Mouse (Mus musculus) CH12.LX (cell line): Measurements from ENCODE around the gene Tceal3. TPM values are rescaled to one million over a fixed set of nuclear protein-coding genes. Genes with fewer than 3 reads are reported as not detected.

ENCODE experiments used
- DNase-seq: peaks from one replicate; pipeline ENCODE4 v3.0.0-alpha.2; 2013; ENCODE audit errors: extremely low read depth
- H3K27ac ChIP-seq: 2 replicates; pipeline ENCODE4 v1.5.1; 2012; ENCODE audit warnings: low read depth, mild to moderate bottlenecking, control low read depth, moderate library complexity; ENCODE audit not compliant: insufficient read depth
- H3K27me3 ChIP-seq: replicated peaks from 2 replicates; pipeline ENCODE3; 2012; ENCODE audit warnings: inconsistent platforms
- H3K36me3 ChIP-seq, 2 experiments: replicated peaks in 1 of 2; 2 replicates each; pipeline versions ENCODE3 to v1.6.1; 2012; ENCODE audit warnings: inconsistent platforms in 1 of 2, low read length in 1 of 2, mild to moderate bottlenecking in 1 of 2, mixed read lengths in 1 of 2, moderate library complexity in 1 of 2; ENCODE audit not compliant: control insufficient read depth in 1 of 2, insufficient read depth in 1 of 2
- H3K4me1 ChIP-seq, 2 experiments: 2 replicates each; pipeline ENCODE4 v1.6.1; 2012; ENCODE audit warnings: inconsistent platforms in 1 of 2, moderate library complexity in 1 of 2; ENCODE audit not compliant: insufficient read depth in 2 of 2, control insufficient read depth in 1 of 2
- H3K4me2 ChIP-seq: 2 replicates; pipeline ENCODE4 v1.6.1; 2012; ENCODE audit warnings: low read depth, mild to moderate bottlenecking, control low read depth; ENCODE audit not compliant: poor library complexity, insufficient read depth, severe bottlenecking
- H3K4me3 ChIP-seq, 3 experiments: fragments of 150-350 bp in 1 of 3; sonication (generic) in 1 of 3; replicated peaks in 1 of 3; 2 replicates each; pipeline versions ENCODE3 to v1.5.1; 2011 to 2012; ENCODE audit warnings: low read depth in 2 of 3, low read length in 2 of 3, mild to moderate bottlenecking in 2 of 3, moderate library complexity in 2 of 3, control low read depth in 1 of 3, improper control_type of control experiment in 1 of 3, inconsistent platforms in 1 of 3, mixed read lengths in 1 of 3; ENCODE audit not compliant: poor library complexity in 1 of 3
- H3K79me2 ChIP-seq: replicated peaks from 2 replicates; pipeline ENCODE4 v1.6.1; 2012; ENCODE audit warnings: mild to moderate bottlenecking, moderate library complexity; ENCODE audit not compliant: control insufficient read depth, poor library complexity, insufficient read depth, severe bottlenecking; ENCODE audit errors: extremely low read depth
- H3K9ac ChIP-seq: 2 replicates; pipeline ENCODE4 v1.6.1; 2012; ENCODE audit warnings: low read depth, mild to moderate bottlenecking, control low read depth, moderate library complexity; ENCODE audit not compliant: insufficient read depth
- H3K9me3 ChIP-seq: replicated peaks from 2 replicates; pipeline ENCODE3; 2012; ENCODE audit warnings: low read length, inconsistent platforms, mixed read lengths
- CTCF ChIP-seq, 2 experiments: IDR thresholded peaks in 1 of 2; conservative IDR thresholded peaks in 1 of 2; 2 replicates each; pipeline ENCODE4 v1.5.1; 2011 to 2012; ENCODE audit warnings: low read depth in 2 of 2, low read length in 2 of 2, improper control_type of control experiment in 1 of 2, inconsistent platforms in 1 of 2, mild to moderate bottlenecking in 1 of 2, moderate library complexity in 1 of 2
- ELF1 ChIP-seq: IDR thresholded peaks from 2 replicates; pipeline ENCODE4 v1.6.1; 2014; ENCODE audit warnings: low read depth, mild to moderate bottlenecking, inconsistent platforms, low read length, improper control_type of control experiment
- EP300 ChIP-seq: IDR thresholded peaks from 2 replicates; pipeline ENCODE4 v1.6.1; 2011; ENCODE audit warnings: low read length, improper control_type of control experiment
- ETS1 ChIP-seq: conservative IDR thresholded peaks from 2 replicates; pipeline ENCODE4 v1.6.1; 2012; ENCODE audit warnings: low read depth, mild to moderate bottlenecking, inconsistent platforms, low read length, improper control_type of control experiment, moderate library complexity
- GABPA ChIP-seq: IDR thresholded peaks from 2 replicates; pipeline ENCODE4 v1.6.1; 2012; ENCODE audit warnings: low read depth, low read length, improper control_type of control experiment, inconsistent platforms; ENCODE audit not compliant: insufficient replicate concordance
- IRF4 ChIP-seq: IDR thresholded peaks from 2 replicates; pipeline ENCODE4 v1.6.1; 2014; ENCODE audit warnings: low read depth, mild to moderate bottlenecking, inconsistent platforms, low read length, improper control_type of control experiment
- JUN ChIP-seq: IDR thresholded peaks from 2 replicates; pipeline ENCODE4 v1.6.1; 2011; ENCODE audit warnings: low read depth, mild to moderate bottlenecking, low read length, improper control_type of control experiment, moderate library complexity; ENCODE audit not compliant: insufficient read depth
- MEF2A ChIP-seq: IDR thresholded peaks from 2 replicates; pipeline ENCODE4 v1.6.1; 2014; ENCODE audit warnings: low read depth, mild to moderate bottlenecking, inconsistent platforms, low read length, improper control_type of control experiment, borderline replicate concordance
- MXI1 ChIP-seq: IDR thresholded peaks from 2 replicates; pipeline ENCODE4 v1.6.1; 2011; ENCODE audit warnings: mild to moderate bottlenecking, low read depth, low read length, improper control_type of control experiment
- MYC ChIP-seq: IDR thresholded peaks from 2 replicates; pipeline ENCODE4 v1.6.1; 2011; ENCODE audit warnings: low read depth, mild to moderate bottlenecking, improper control_type of control experiment, low read length
- NRF1 ChIP-seq: IDR thresholded peaks from 2 replicates; pipeline ENCODE4 v1.6.1; 2014; ENCODE audit warnings: low read depth, mild to moderate bottlenecking, inconsistent platforms, low read length, improper control_type of control experiment, moderate library complexity
- POLR2AphosphoS2 ChIP-seq: IDR thresholded peaks from 2 replicates; pipeline ENCODE4 v1.6.1; 2011; ENCODE audit warnings: low read depth, low read length, improper control_type of control experiment
- RAD21 ChIP-seq: IDR thresholded peaks from 2 replicates; pipeline ENCODE4 v1.6.1; 2011; ENCODE audit warnings: low read depth, mild to moderate bottlenecking, low read length, improper control_type of control experiment, moderate library complexity
- SIN3A ChIP-seq: IDR thresholded peaks from 2 replicates; pipeline ENCODE4 v1.6.1; 2012; ENCODE audit warnings: low read length, improper control_type of control experiment, inconsistent platforms
- SMC3 ChIP-seq: IDR thresholded peaks from 2 replicates; pipeline ENCODE4 v1.6.1; 2011; ENCODE audit warnings: low read depth, low read length, improper control_type of control experiment
- TBP ChIP-seq: conservative IDR thresholded peaks from 2 replicates; pipeline ENCODE4 v1.6.1; 2011; ENCODE audit warnings: low read depth, low read length, improper control_type of control experiment
- UBTF ChIP-seq: IDR thresholded peaks from 2 replicates; pipeline ENCODE4 v1.6.1; 2012; ENCODE audit warnings: low read depth, mild to moderate bottlenecking, inconsistent platforms, low read length, improper control_type of control experiment, moderate library complexity
- USF1 ChIP-seq: IDR thresholded peaks from 2 replicates; pipeline ENCODE4 v1.6.1; 2014; ENCODE audit warnings: low read depth, mild to moderate bottlenecking, inconsistent platforms, low read length, improper control_type of control experiment
- ZC3H11A ChIP-seq: IDR thresholded peaks from 2 replicates; pipeline ENCODE4 v1.6.1; 2012; ENCODE audit warnings: low read depth, mild to moderate bottlenecking, inconsistent platforms, low read length, improper control_type of control experiment
- ZKSCAN1 ChIP-seq: IDR thresholded peaks from 2 replicates; pipeline ENCODE4 v1.6.1; 2012; ENCODE audit warnings: low read depth, inconsistent platforms, low read length, improper control_type of control experiment, borderline replicate concordance
- ZMIZ1 ChIP-seq: IDR thresholded peaks from 2 replicates; pipeline ENCODE4 v1.6.1; 2012; ENCODE audit warnings: low read depth, mild to moderate bottlenecking, inconsistent platforms, low read length, improper control_type of control experiment
- dilution Hi-C: fragments of 300-500 bp; cut with MboI; formaldehyde crosslinking; loops from 2 replicates; pipeline ENCODE4 v1.14.3; 2020; ENCODE audit warnings: low sequenced_read_pairs; ENCODE audit not compliant: extremely low pct_unique_long_range_greater_than_20kb, extremely low pct_ligation_motif_present
- in situ Hi-C: fragments of 300-500 bp; cut with MboI; formaldehyde crosslinking; loops from 3 replicates; pipeline ENCODE4 v1.14.3; 2019; ENCODE audit warnings: low sequenced_read_pairs, low pct_ligation_motif_present, low pct_unique_long_range_greater_than_20kb, mixed read lengths
- polyA plus RNA-seq: library from polyadenylated mRNA; unstranded; fragments of >175 nt; gene quantifications from 2 replicates; pipeline ENCODE4 v1.2.1, GENCODE M21; 2012; ENCODE audit warnings: low read depth; ENCODE audit not compliant: insufficient read length
- total RNA-seq, 2 experiments: library from RNA; depleted of rRNA; stranded (reverse); fragments of 300-350 nt in 1 of 2; fragments of >200 nt in 1 of 2; gene quantifications; 2 replicates each; pipeline ENCODE4 v1.2.3; 2012 to 2014

Tceal3 gene
- total and polyA plus RNA-seq, 3 experiments: not detected

DNA sequence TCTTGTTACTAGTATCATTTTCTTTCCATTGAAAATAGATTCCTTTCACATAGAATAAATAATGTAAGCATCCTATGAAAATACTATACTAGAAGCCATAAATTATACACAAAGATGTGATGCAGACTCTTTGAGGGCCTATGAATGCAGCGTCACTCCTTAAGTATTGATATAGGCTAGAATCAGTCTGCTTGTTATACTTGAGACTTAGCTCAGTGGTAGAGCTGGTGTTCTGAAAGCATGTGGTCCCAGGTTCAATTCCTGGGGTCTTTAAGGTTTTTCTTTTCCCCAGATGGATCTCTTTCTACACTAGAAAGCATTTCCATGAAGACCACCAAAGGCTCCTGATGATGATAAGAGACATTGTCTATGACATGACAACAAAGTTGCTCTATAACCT, 6.0 kb upstream of the Tceal3 start:
- Histone ChIP-seq H3K4me1 (no peaks in the 10 kb centered on the region), H3K36me3 (no peaks in the 10 kb centered on the region), H3K79me2 (no peaks in the 10 kb centered on the region), H3K4me3 (no peak overlapping the region), H3K9ac (no peak overlapping the region), H3K27me3 (no peaks in the 10 kb centered on the region), H3K9me3 (no peaks in the 10 kb centered on the region), H3K4me2 (no peak overlapping the region), H3K27ac (no peak overlapping the region)
- no peak for TF ChIP-seq IRF4
- TF ChIP-seq MYC: no peak
- no peak for TF ChIP-seq SIN3A
- TF ChIP-seq EP300: no peak
- TF ChIP-seq ETS1: no peak
- no peak for TF ChIP-seq ZMIZ1
- no peak for TF ChIP-seq GABPA
- TF ChIP-seq ELF1: peak; percentile 26; the same call in 1 of the 2 replicates
- no peak for TF ChIP-seq ZKSCAN1
- TF ChIP-seq TBP: peak; percentile 96
- TF ChIP-seq RAD21: no peak
- in situ Hi-C loops (no loop called here), dilution Hi-C loops (no loop called here)
- no peak for DNase-seq

GRCm38 (mm10) chrX:136590897-136591257, 235 bp downstream of the Tceal3 start:
- H3K4me3 ChIP-seq: peak overlapping the region; percentile 45 to 65 (median 56)
- dilution Hi-C loops: no loop called here
- no peak for DNase-seq
- peak overlapping the region; percentile 78; the same call in 1 of the 2 replicates for H3K4me2 ChIP-seq
- no peaks in the 10 kb centered on the region for H3K27me3 ChIP-seq
- H3K4me1 ChIP-seq: no peaks in the 10 kb centered on the region
- TF ChIP-seq NRF1: no peak
- no peak for TF ChIP-seq ZC3H11A
- TF ChIP-seq SMC3: no peak
- no peak for TF ChIP-seq POLR2AphosphoS2
- no peaks in the 10 kb centered on the region for H3K9me3 ChIP-seq
- no peaks in the 10 kb centered on the region for H3K79me2 ChIP-seq
- no peaks in the 10 kb centered on the region for H3K36me3 ChIP-seq
- no peak overlapping the region for H3K27ac ChIP-seq
- no peak overlapping the region for H3K9ac ChIP-seq
- in situ Hi-C loops: no loop called here

DNA sequence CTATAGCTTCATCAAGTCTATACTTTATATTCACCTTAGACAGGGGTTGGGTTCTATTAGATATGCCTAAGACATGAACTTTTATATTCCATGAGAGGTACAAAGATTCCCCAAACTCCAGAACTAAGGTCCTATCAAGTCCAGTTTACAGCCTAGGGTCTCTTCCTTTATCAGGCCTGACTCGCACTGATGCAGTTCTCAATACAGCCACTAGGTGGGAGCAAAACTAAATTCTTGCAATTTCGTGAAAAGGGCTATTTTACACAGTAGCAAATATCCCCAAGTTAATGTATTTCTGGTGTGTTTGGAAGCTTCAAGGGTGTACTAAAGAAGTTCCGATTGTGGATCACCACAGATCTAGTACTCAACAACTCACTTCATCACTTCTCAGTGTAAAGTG, 8.8 kb downstream of the Tceal3 start:
- H3K27me3 ChIP-seq: no peaks in the 10 kb centered on the region
- no peak overlapping the region for H3K4me3 ChIP-seq
- no peaks in the 10 kb centered on the region for H3K36me3 ChIP-seq
- no peaks in the 10 kb centered on the region for H3K79me2 ChIP-seq
- no peak overlapping the region for H3K4me2 ChIP-seq
- peak; percentile 34 for DNase-seq
- in situ Hi-C loops (no loop called here), dilution Hi-C loops (no loop called here)
- H3K27ac ChIP-seq: no peak overlapping the region
- H3K4me1 ChIP-seq: 0 out of 4 replicates have a peak, but pooled peaks cover 0 to 3% of the 10 kb centered on the region in 2 experiments
- TF ChIP-seq MXI1 (no peak), SMC3 (peak; percentile 50), ZMIZ1 (no peak), ETS1 (no peak), RAD21 (peak; percentile 64), CTCF (conservative IDR thresholded peaks at IDR 0.05 in 1 of 2, IDR thresholded peaks at IDR 0.05 in 1 of 2; ENCODE audit: low read depth in 2 of 2, low read length in 2 of 2) (peak; percentile 57 to 67), USF1 (no peak), MEF2A (no peak), ELF1 (no peak), MYC (no peak), IRF4 (no peak), UBTF (no peak), JUN (no peak)
- H3K9ac ChIP-seq: no peak overlapping the region
- no peaks in the 10 kb centered on the region for H3K9me3 ChIP-seq
